8 mouse cellular contexts compared by ENCODE assay signal in genomic region chr11:54060316-54060715, GRCm38 (mm10). TPM values are rescaled to one million over a fixed set of nuclear protein-coding genes. Genes with fewer than 3 reads are reported as not detected.
A peak's percentile ranks its signal among the peaks of the same experiment; 100 is the strongest.
DNase-seq lines count a peak whose midpoint lies in the region.

No protein-coding gene starts in this region.

- H3K4me1 ChIP-seq in heart, embryonic 10.5 days = peaks cover 61% of the 10 kb centered on the region

- H3K9me3 ChIP-seq in heart, embryonic 10.5 days = no peaks in the 10 kb centered on the region

- H3K27me3 ChIP-seq in heart, embryonic 10.5 days (ENCODE audit: insufficient read depth, poor library complexity, severe bottlenecking) = peaks cover 46% of the 10 kb centered on the region; the same call in 1 of the 2 replicates

- DNase-seq in ovary, adult 18-20 months (ENCODE audit: low spot score) = peak; percentile 56
- no peak for DNase-seq in ovary, postnatal 14 days (ENCODE audit: low spot score)
- no peak for DNase-seq in heart, embryonic 10.5 days (ENCODE audit: low spot score)
- DNase-seq in kidney, postnatal 36 days = peak; percentile 54 to 63
- DNase-seq in retina, postnatal 1 day = peak; percentile 40
- no peak for DNase-seq in frontal cortex, postnatal 25 days (ENCODE audit: low spot score in 2 of 2)
- DNase-seq in thymus, postnatal 14 days = no peak
- no peak for DNase-seq in cerebellum, adult 9-11 months

- H3K36me3 ChIP-seq in heart, embryonic 10.5 days = no peaks in the 10 kb centered on the region

- no peak overlapping the region for H3K4me3 ChIP-seq in heart, embryonic 10.5 days

- 32% methylated on average over 9 of the region's 9 CpGs for WGBS in heart, embryonic 10.5 days

- peak overlapping the region; percentile 56; the same call in 1 of the 2 replicates for H3K27ac ChIP-seq in heart, embryonic 10.5 days

RNA-seq across cellular contexts. Expression of gene Pdlim4, which starts 8.5 kb away (rescaled TPM):
- 12.9 and 27.8 TPM in 2 replicates for polyA plus RNA-seq in heart, embryonic 10.5 days (2016; fragmentation: Nextera tagmentation; extraction: Ambion mirVana)

RNA-seq across cellular contexts. Expression of gene Slc22a4, which starts 32.4 kb away (rescaled TPM):
- 3.4 and 4.5 TPM in 2 replicates for polyA plus RNA-seq in heart, embryonic 10.5 days (2016; fragmentation: Nextera tagmentation; extraction: Ambion mirVana)

RNA-seq across cellular contexts. Expression of gene P4ha2, which starts 39.6 kb away (rescaled TPM):
- polyA plus RNA-seq in heart, embryonic 10.5 days (2016; fragmentation: Nextera tagmentation; extraction: Ambion mirVana) = 57.7 and 69.0 TPM in 2 replicates

Comparison
In these comparisons a context has a peak if more than half of its experiments do, and no peak if none do; other contexts are left out.
1. DNase-seq: peak in ovary, adult 18-20 months (single experiment), kidney, postnatal 36 days (2 of 2) and retina, postnatal 1 day (single experiment); none in ovary, postnatal 14 days (single experiment), heart, embryonic 10.5 days (single experiment), frontal cortex, postnatal 25 days (0 of 2), thymus, postnatal 14 days (single experiment) and cerebellum, adult 9-11 months (single experiment).